Comparison of ENCODE assay signal across 8 mouse cellular contexts in genomic region chr17:63499636-63500155, GRCm38 (mm10). TPM values are rescaled to one million over a fixed set of nuclear protein-coding genes. Genes with fewer than 3 reads are reported as not detected.
DNase-seq lines count a peak whose midpoint lies in the region; ATAC-seq and TF ChIP-seq lines count a peak whose summit lies in the region.

Gene Fbxl17 (minus strand): TSS chr17:63500017.

- H3K9me3 ChIP-seq in limb, embryonic 12.5 days: no peaks in the 10 kb centered on the region
- no peaks in the 10 kb centered on the region; the same call in 1 of the 2 replicates for H3K9me3 ChIP-seq in midbrain, embryonic 13.5 days

- H3K36me3 ChIP-seq in limb, embryonic 12.5 days: no peaks in the 10 kb centered on the region
- H3K36me3 ChIP-seq in midbrain, embryonic 13.5 days: no peaks in the 10 kb centered on the region
- H3K36me3 ChIP-seq in small intestine, adult 2 months (ENCODE audit: control insufficient read depth, insufficient read depth, low read length): no peaks in the 10 kb centered on the region

- peak within 1 kb of the TSS; percentile 95 for H3K4me3 ChIP-seq in limb, embryonic 12.5 days (replicated peaks)
- peak within 1 kb of the TSS; percentile 97 for H3K4me3 ChIP-seq in midbrain, embryonic 13.5 days (replicated peaks)
- H3K4me3 ChIP-seq in small intestine, adult 2 months (ENCODE audit: low read depth, low read length): peak within 1 kb of the TSS; percentile 93

- peak; percentile 68 for DNase-seq in urinary bladder, adult 2 months (ENCODE audit: low spot score)
- DNase-seq in urinary bladder, postnatal 25 days (ENCODE audit: low spot score): no peak
- peak; percentile 35 for DNase-seq in embryo, embryonic 11.5 days (ENCODE audit: low read depth, low spot score)
- DNase-seq in gastrocnemius, postnatal 4 days (ENCODE audit: low spot score in 2 of 2): peak; percentile 48 to 63
- DNase-seq in kidney, adult 11 months: peak; percentile 63

- no peaks in the 10 kb centered on the region for H3K27me3 ChIP-seq in limb, embryonic 12.5 days
- H3K27me3 ChIP-seq in midbrain, embryonic 13.5 days: no peaks in the 10 kb centered on the region
- H3K27me3 ChIP-seq in small intestine, adult 2 months (ENCODE audit: control insufficient read depth, insufficient read depth, low read length): no peaks in the 10 kb centered on the region

- peak; percentile 40 for ATAC-seq in limb, embryonic 12.5 days (ENCODE audit: insufficient number of reproducible peaks, insufficient read depth, low FRiP score, low TSS enrichment, low read depth)
- peak; percentile 75 for ATAC-seq in midbrain, embryonic 13.5 days

- peak within 1 kb of the TSS; percentile 98 for H3K27ac ChIP-seq in limb, embryonic 12.5 days
- H3K27ac ChIP-seq in midbrain, embryonic 13.5 days: peak within 1 kb of the TSS; percentile 99
- H3K27ac ChIP-seq in small intestine, adult 2 months (ENCODE audit: insufficient read depth, low read depth, low read length): peak within 1 kb of the TSS; percentile 78

- no peak; the same call in 1 of the 2 replicates for TF ChIP-seq POLR2A in small intestine, adult 2 months (IDR thresholded peaks at IDR 0.05; ENCODE audit: low read depth, low read length)

- WGBS in limb, embryonic 12.5 days: under 1% methylated on average over 70 of the region's 80 CpGs
- under 1% methylated on average over 67 of the region's 80 CpGs for WGBS in midbrain, embryonic 13.5 days
- under 1% methylated on average over 76 of the region's 80 CpGs for WGBS in small intestine, adult 2 months

- peak within 1 kb of the TSS; percentile 98 for H3K9ac ChIP-seq in limb, embryonic 12.5 days (replicated peaks)
- peak within 1 kb of the TSS; percentile 99 for H3K9ac ChIP-seq in midbrain, embryonic 13.5 days (replicated peaks)

- peaks cover 27% of the 10 kb centered on the region for H3K4me1 ChIP-seq in limb, embryonic 12.5 days (replicated peaks)
- peaks cover 42% of the 10 kb centered on the region for H3K4me1 ChIP-seq in midbrain, embryonic 13.5 days (replicated peaks)
- H3K4me1 ChIP-seq in small intestine, adult 2 months (ENCODE audit: control insufficient read depth, insufficient read depth, insufficient read length, low read length): no peaks in the 10 kb centered on the region; the same call in 1 of the 2 replicates

- no peak for TF ChIP-seq CTCF in small intestine, adult 2 months (IDR thresholded peaks at IDR 0.05; ENCODE audit: extremely low read depth, insufficient read length, insufficient replicate concordance, low read depth, low read length)

- peak within 1 kb of the TSS; percentile 72 for H3K4me2 ChIP-seq in limb, embryonic 12.5 days
- H3K4me2 ChIP-seq in midbrain, embryonic 13.5 days (replicated peaks): peak within 1 kb of the TSS; percentile 72

RNA-seq across cellular contexts. Expression of gene Fbxl17, which starts in this region (rescaled TPM):
- 11.8 and 14.0 TPM in 2 replicates for polyA plus RNA-seq in urinary bladder, adult 2 months (2012; rRNA removed)
- 10 to 100 TPM; 31.3 to 36.7 TPM for total RNA-seq in gastrocnemius, postnatal 4 days (2021)
- 5.4 and 7.5 TPM in 2 replicates for polyA plus RNA-seq in limb, embryonic 12.5 days (2016; fragmentation: Nextera tagmentation; extraction: Ambion mirVana)
- 28.5 and 29.0 TPM in 2 replicates for polyA plus RNA-seq in midbrain, embryonic 13.5 days (2015; fragmentation: Nextera tagmentation; extraction: Ambion mirVana)
- 3.1 and 5.9 TPM in 2 replicates for polyA plus RNA-seq in small intestine, adult 2 months (2012; rRNA removed)
